Mouse (Mus musculus): ENCODE measurements around the gene Vars. TPM values are rescaled to one million over a fixed set of nuclear protein-coding genes. Genes with fewer than 3 reads are reported as not detected.

Vars gene
- polyA plus RNA-seq, 1 experiment from 2014 or later: 132 TPM

DNA sequence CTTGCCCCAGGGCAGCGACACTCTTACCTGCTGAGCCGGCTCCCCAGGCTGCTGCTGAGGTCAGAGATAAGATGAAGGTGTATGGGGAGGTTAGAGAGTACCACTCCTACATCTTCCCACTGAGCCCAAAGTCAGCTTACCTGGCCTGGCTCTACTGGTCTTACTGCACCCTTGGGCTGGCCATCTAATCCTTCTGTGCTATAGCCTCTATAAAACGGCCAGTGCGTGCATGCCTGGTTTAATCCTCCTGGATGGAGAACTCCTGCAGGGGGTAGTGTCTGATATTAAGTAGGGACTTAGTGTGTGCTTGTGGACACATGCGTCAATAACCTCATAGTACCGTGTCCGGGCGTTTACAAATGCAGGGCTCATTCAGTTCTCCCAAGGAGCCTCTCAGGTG is 19.8 kb downstream of the Vars start:
- Histone ChIP-seq H3K4me3 (ENCODE audit: low read length) (no peak overlapping the region), H3K9me3 (ENCODE audit: low read length) (no peaks in the 10 kb centered on the region), H3K27ac (ENCODE audit: low read length) (no peak overlapping the region), H3K36me3 (ENCODE audit: insufficient read depth, low read length) (peaks cover 8% of the 10 kb centered on the region), H3K4me2 (replicated peaks; ENCODE audit: low read depth, low read length) (no peak overlapping the region), H3K4me1 (ENCODE audit: insufficient read depth, low read length) (peaks cover 11% of the 10 kb centered on the region), H3K9ac (replicated peaks; ENCODE audit: low read length) (no peak overlapping the region), H3K27me3 (ENCODE audit: insufficient read depth, low read length) (no peaks in the 10 kb centered on the region)
- ATAC-seq (ENCODE audit: low FRiP score, low TSS enrichment): no peak
- 86% methylated on average over 8 of the region's 8 CpGs for WGBS

DNA sequence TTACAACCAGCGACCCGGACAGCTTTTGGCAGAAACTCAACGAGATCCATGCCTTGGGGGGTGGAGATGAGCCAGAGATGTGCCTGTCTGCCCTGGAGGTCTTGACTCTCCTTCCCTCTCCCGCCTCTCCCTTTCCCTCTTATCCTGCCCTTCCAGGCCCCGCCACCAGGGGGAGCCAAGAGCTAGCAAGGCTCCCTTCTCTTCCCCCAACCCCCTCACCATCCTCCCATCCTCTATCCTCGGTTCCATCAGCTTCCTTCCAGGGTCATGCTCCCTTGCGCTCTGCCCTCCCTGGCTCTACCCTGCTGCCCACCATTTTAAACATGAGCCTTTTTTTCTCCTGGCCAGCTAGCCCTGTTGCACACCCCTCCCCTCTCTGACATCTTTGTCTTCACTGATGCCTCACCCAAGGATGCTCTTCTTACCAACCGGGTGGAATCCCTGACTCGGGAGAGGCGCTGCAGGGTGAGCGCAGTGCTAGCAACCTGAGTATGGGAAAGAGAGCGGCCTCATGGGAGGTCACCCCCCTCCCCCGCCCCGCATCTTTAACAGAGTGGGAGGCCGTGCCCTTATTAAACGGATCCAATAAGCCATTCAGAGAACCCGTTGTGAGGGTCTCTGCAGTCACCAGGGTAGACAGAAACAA is 20.5 kb downstream of the Vars start:
- 10% methylated on average over 17 of the region's 17 CpGs for WGBS
- Histone ChIP-seq H3K4me1 (ENCODE audit: insufficient read depth, low read length) (peaks cover 17% of the 10 kb centered on the region), H3K9ac (replicated peaks; ENCODE audit: low read length) (no peak overlapping the region; the same call in 1 of the 2 replicates), H3K4me2 (replicated peaks; ENCODE audit: low read depth, low read length) (peak overlapping the region; percentile 37), H3K9me3 (ENCODE audit: low read length) (no peaks in the 10 kb centered on the region), H3K36me3 (ENCODE audit: insufficient read depth, low read length) (peaks cover 1% of the 10 kb centered on the region; the same call in 1 of the 2 replicates), H3K4me3 (ENCODE audit: low read length) (no peak overlapping the region), H3K27ac (ENCODE audit: low read length) (peak overlapping the region; percentile 84), H3K27me3 (ENCODE audit: insufficient read depth, low read length) (no peaks in the 10 kb centered on the region)
- ATAC-seq (ENCODE audit: low FRiP score, low TSS enrichment): peak; percentile 62

DNA sequence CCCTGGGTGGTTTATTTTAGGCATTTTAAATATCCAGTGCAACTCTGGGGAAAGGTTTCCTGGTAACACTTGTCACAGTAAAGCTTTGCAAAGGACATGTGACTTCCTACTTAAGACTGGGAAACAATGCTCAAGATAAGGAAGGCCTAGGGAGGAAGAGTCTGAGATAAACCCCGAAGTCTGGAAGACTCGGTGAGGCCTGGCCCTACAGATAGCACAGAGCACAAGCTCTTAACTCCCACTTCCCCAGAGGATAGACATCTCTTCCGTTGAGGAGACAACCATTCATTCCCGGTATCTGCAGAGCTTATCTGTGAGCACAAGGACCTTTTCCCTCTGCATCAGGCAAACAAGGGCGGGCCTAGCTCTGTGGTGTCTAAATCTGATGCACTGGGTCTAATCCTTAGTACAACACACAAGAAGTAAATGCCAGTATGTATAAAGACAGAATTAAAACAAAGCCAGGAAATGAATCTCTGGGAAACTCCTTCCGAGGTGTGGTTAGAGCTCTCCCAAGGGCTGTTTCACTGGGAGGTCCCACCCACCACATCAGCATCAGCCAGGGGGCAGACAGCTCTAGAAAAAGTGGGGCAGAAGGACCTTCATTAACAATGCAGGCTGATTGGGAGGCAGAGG is 21.2 kb downstream of the Vars start:
- Histone ChIP-seq H3K27ac (ENCODE audit: low read length) (peak overlapping the region; percentile 84), H3K9ac (replicated peaks; ENCODE audit: low read length) (peak overlapping the region; percentile 29; the same call in 1 of the 2 replicates), H3K36me3 (ENCODE audit: insufficient read depth, low read length) (no peaks in the 10 kb centered on the region), H3K4me3 (ENCODE audit: low read length) (no peak overlapping the region), H3K4me2 (replicated peaks; ENCODE audit: low read depth, low read length) (peak overlapping the region; percentile 37; the same call in 1 of the 2 replicates), H3K27me3 (ENCODE audit: insufficient read depth, low read length) (no peaks in the 10 kb centered on the region), H3K4me1 (ENCODE audit: insufficient read depth, low read length) (peaks cover 20% of the 10 kb centered on the region), H3K9me3 (ENCODE audit: low read length) (no peaks in the 10 kb centered on the region)
- ATAC-seq (ENCODE audit: low FRiP score, low TSS enrichment): no peak
- 50% methylated on average over 6 of the region's 6 CpGs for WGBS

DNA sequence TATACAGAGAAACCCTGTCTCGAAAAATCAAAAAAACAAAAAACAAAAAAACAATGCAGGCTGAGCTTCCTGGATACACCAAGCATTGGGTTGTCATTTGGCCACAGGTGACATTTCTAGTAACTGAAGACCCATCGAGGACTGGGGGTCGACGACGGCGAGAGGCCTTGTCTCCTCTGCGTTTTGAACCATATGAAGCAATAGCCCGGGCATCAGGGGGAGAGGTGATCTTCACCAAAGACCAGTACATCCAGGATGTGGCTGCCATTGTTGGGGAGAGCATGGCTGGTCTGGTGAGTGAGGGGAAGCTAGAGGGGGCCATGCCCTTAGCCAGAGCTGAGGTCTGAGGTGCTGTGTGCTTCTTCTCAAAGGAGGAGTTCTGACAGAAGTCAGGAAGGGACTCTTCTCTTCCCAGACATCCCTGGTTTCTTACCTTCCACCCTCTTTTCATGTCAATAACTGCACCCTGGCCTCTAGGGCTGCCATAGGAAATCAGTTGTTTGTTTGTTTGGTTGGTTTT is 21.8 kb downstream of the Vars start:
- Histone ChIP-seq H3K27me3 (ENCODE audit: insufficient read depth, low read length) (no peaks in the 10 kb centered on the region), H3K36me3 (ENCODE audit: insufficient read depth, low read length) (no peaks in the 10 kb centered on the region), H3K27ac (ENCODE audit: low read length) (peak overlapping the region; percentile 55), H3K4me2 (replicated peaks; ENCODE audit: low read depth, low read length) (no peak overlapping the region), H3K4me1 (ENCODE audit: insufficient read depth, low read length) (peaks cover 26% of the 10 kb centered on the region), H3K4me3 (ENCODE audit: low read length) (no peak overlapping the region), H3K9ac (replicated peaks; ENCODE audit: low read length) (no peak overlapping the region), H3K9me3 (ENCODE audit: low read length) (no peaks in the 10 kb centered on the region)
- ATAC-seq (ENCODE audit: low FRiP score, low TSS enrichment): no peak
- 91% methylated on average over 8 of the region's 8 CpGs for WGBS

DNA sequence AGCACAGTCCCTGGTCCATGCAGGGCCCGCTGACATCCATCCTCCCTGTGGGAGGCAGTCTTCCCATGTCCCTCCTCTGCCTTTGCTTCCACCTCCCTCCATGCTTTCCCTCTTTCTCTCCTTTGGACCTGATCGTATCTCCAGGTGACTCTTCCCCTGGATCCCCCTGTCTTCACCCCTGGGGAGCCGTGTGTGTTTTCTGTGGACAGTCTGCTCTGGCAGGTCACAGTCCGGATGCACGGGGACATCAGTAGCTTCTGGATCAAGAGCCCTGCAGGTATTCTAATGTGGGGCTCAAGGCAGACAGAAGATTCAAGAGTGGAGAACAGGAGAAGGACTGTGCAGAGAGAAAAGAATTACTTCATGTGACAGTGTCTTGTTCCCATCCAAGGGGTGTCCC is 22.4 kb downstream of the Vars start:
- no peaks in the 10 kb centered on the region for H3K9me3 ChIP-seq (ENCODE audit: low read length)
- H3K36me3 ChIP-seq (ENCODE audit: insufficient read depth, low read length): no peaks in the 10 kb centered on the region
- no peak overlapping the region for H3K27ac ChIP-seq (ENCODE audit: low read length)
- peaks cover 26% of the 10 kb centered on the region for H3K4me1 ChIP-seq (ENCODE audit: insufficient read depth, low read length)
- H3K9ac ChIP-seq (replicated peaks; ENCODE audit: low read length): no peak overlapping the region
- H3K4me2 ChIP-seq (replicated peaks; ENCODE audit: low read depth, low read length): no peak overlapping the region
- H3K4me3 ChIP-seq (ENCODE audit: low read length): no peak overlapping the region
- ATAC-seq (ENCODE audit: low FRiP score, low TSS enrichment): no peak
- 78% methylated on average over 5 of the region's 5 CpGs for WGBS
- H3K27me3 ChIP-seq (ENCODE audit: insufficient read depth, low read length): no peaks in the 10 kb centered on the region

DNA sequence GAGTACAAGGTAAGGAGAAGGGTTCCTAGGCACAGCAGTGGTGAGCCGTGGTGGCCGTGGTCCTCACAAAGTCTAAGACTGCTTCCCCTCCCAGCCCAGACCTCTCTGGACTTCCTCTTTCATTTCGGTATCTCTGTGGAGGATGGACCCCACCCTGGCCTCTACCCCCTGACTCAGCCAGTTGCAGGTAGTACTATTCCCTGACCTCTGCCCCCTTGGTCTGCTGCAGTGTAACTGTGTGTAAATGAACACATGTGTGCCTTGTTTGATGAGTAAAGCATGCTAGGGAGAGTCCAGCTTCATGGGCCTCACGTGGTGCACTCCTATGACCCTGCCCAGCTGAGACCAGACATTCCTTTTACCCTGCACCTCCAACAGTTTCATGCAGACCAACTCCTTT is 23.0 kb downstream of the Vars start:
- Histone ChIP-seq H3K9me3 (ENCODE audit: low read length) (no peaks in the 10 kb centered on the region), H3K36me3 (ENCODE audit: insufficient read depth, low read length) (no peaks in the 10 kb centered on the region), H3K27me3 (ENCODE audit: insufficient read depth, low read length) (no peaks in the 10 kb centered on the region), H3K27ac (ENCODE audit: low read length) (0 out of 2 replicates have a peak overlapping the region, but pooled peaks have one; percentile 42), H3K4me2 (replicated peaks; ENCODE audit: low read depth, low read length) (no peak overlapping the region), H3K9ac (replicated peaks; ENCODE audit: low read length) (peak overlapping the region; percentile 36; the same call in 1 of the 2 replicates), H3K4me3 (ENCODE audit: low read length) (no peak overlapping the region), H3K4me1 (ENCODE audit: insufficient read depth, low read length) (peaks cover 26% of the 10 kb centered on the region)
- WGBS: 60% methylated on average over 4 of the region's 4 CpGs
- no peak for ATAC-seq (ENCODE audit: low FRiP score, low TSS enrichment)

DNA sequence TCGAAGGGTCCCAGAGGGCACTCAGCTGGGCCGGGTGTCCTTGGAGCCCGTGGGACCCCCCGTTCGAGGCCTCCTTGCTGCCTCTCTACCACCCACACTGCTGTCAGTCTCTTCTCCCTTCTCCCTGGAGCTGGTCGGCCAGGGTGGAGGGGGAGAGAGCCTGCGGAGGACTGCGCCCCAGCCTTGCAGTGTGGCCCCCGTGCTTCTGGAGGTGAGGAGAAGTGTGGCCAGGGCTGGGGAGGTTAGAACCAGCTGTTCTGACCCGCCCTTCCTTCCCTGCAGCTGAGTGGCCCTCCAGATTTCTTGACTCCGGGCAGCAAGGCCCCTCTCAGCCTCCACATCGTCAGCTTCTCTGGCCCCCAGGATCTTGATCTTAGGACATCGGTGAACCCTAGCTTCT is 23.5 kb downstream of the Vars start:
- no peak overlapping the region for H3K4me2 ChIP-seq (replicated peaks; ENCODE audit: low read depth, low read length)
- no peak for ATAC-seq (ENCODE audit: low FRiP score, low TSS enrichment)
- 0 out of 2 replicates have a peak overlapping the region, but pooled peaks have one; percentile 42 for H3K27ac ChIP-seq (ENCODE audit: low read length)
- H3K4me1 ChIP-seq (ENCODE audit: insufficient read depth, low read length): peaks cover 26% of the 10 kb centered on the region
- no peaks in the 10 kb centered on the region for H3K27me3 ChIP-seq (ENCODE audit: insufficient read depth, low read length)
- H3K36me3 ChIP-seq (ENCODE audit: insufficient read depth, low read length): no peaks in the 10 kb centered on the region
- H3K9ac ChIP-seq (replicated peaks; ENCODE audit: low read length): peak overlapping the region; percentile 36; the same call in 1 of the 2 replicates
- H3K4me3 ChIP-seq (ENCODE audit: low read length): no peak overlapping the region
- no peaks in the 10 kb centered on the region for H3K9me3 ChIP-seq (ENCODE audit: low read length)
- 75% methylated on average over 12 of the region's 13 CpGs for whole genome bisulfite sequencing

DNA sequence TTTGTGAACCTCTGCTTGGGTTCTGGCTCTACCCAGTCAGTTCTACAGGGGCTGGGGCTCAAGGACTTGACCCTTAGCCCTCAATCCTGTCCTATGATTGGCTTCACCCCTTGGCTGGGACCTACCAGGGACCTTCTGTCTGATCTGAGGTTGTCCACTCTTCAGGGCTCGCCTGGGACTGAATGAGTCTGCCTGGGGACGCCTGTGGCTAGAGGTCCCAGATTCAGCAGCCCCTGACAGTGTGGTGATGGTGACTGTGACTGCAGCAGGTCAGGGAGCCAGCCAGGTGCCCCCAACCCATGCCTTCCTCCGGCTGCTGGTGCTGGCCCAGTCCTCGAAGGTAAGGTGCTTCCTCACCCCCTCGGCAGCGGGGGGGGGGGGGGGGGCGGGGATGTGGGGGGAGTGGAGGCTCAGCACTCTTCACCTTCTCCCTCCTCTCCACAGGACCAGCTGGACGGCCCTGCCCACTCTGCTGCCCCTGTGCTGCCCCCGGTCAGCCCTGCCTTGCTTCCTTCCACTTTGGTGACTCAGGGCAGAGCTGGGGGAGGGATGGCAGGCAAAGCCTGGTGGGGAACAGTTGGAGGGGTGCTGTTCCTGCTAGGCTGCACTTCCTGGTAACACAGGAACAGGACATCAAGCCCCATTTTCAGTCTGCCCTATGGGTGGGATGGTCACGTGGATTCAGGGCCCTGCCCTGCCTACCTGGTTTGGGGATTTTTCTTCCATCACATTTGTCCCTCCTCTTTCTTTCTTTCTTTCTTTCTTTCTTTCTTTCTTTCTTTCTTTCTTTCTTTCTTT is 24.1 kb downstream of the Vars start:
- no peaks in the 10 kb centered on the region for H3K9me3 ChIP-seq (ENCODE audit: low read length)
- H3K4me2 ChIP-seq (replicated peaks; ENCODE audit: low read depth, low read length): no peak overlapping the region
- ATAC-seq (ENCODE audit: low FRiP score, low TSS enrichment): no peak
- H3K36me3 ChIP-seq (ENCODE audit: insufficient read depth, low read length): no peaks in the 10 kb centered on the region
- H3K27me3 ChIP-seq (ENCODE audit: insufficient read depth, low read length): no peaks in the 10 kb centered on the region
- no peak overlapping the region for H3K9ac ChIP-seq (replicated peaks; ENCODE audit: low read length)
- H3K4me1 ChIP-seq (ENCODE audit: insufficient read depth, low read length): peaks cover 30% of the 10 kb centered on the region
- H3K4me3 ChIP-seq (ENCODE audit: low read length): no peak overlapping the region
- no peak overlapping the region for H3K27ac ChIP-seq (ENCODE audit: low read length)
- WGBS: 69% methylated on average over 5 of the region's 10 CpGs

DNA sequence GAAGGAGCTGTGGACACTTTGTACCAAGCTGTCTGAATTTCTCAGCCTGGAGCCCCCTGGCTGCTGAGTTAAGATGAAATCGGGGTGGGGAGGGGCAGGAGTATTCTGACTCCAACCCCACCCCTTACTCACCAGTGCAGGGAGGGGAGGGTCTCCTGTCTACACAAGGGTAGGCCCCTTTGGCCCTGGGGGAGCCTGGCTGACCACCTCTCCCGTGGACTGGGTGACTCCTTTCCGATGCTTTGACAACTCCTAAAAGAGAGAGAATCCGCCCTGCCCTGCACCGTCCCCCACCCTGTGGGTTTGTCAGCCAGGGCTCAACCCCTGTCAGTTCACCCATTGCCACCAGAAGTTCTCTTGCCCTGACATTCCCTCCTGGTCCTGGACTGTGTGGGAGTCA is 25.4 kb downstream of the Vars start:
- no peak overlapping the region for H3K4me2 ChIP-seq (replicated peaks; ENCODE audit: low read depth, low read length)
- 62% methylated on average over 5 of the region's 5 CpGs for WGBS

More for the DNA sequence above, 25.4 kb downstream of the Vars start:
- peak overlapping the region; percentile 7 for H3K9ac ChIP-seq (replicated peaks; ENCODE audit: low read length)
- peaks cover 30% of the 10 kb centered on the region for H3K4me1 ChIP-seq (ENCODE audit: insufficient read depth, low read length)
- H3K27me3 ChIP-seq (ENCODE audit: insufficient read depth, low read length): no peaks in the 10 kb centered on the region
- H3K36me3 ChIP-seq (ENCODE audit: insufficient read depth, low read length): no peaks in the 10 kb centered on the region
- no peak overlapping the region for H3K4me3 ChIP-seq (ENCODE audit: low read length)
- no peaks in the 10 kb centered on the region for H3K9me3 ChIP-seq (ENCODE audit: low read length)
- H3K27ac ChIP-seq (ENCODE audit: low read length): no peak overlapping the region
- no peak for ATAC-seq (ENCODE audit: low FRiP score, low TSS enrichment)

All from kidney, embryonic 16.5 days (tissue).